Mouse (Mus musculus) intestine, postnatal 0 days (tissue): ENCODE measurements around the gene Irs3. TPM values are rescaled to one million over a fixed set of nuclear protein-coding genes. Genes with fewer than 3 reads are reported as not detected.

Experiments
- ATAC-seq: fragments of 200-750 bp; cut with Nextera tagmentation; 2 replicates; pipeline ENCODE4 v1.8.0; 2017; ENCODE audit warnings: mild to moderate bottlenecking, moderate TSS enrichment, moderate library complexity
- H3K27ac ChIP-seq: fragments of 300-500 bp; sonication (generic); 2 replicates; pipeline ENCODE4 v1.5.1; 2014; ENCODE audit warnings: mild to moderate bottlenecking, low read depth, low read length, moderate library complexity
- H3K27me3 ChIP-seq: fragments of 300-500 bp; sonication (generic); replicated peaks from 2 replicates; pipeline ENCODE4 v1.6.1; 2014; ENCODE audit warnings: low read length, mixed read lengths; ENCODE audit not compliant: control insufficient read depth, insufficient read depth
- H3K36me3 ChIP-seq: fragments of 300-500 bp; sonication (generic); 2 replicates; pipeline ENCODE4 v1.6.1; 2014; ENCODE audit warnings: mild to moderate bottlenecking, moderate library complexity; ENCODE audit not compliant: control insufficient read depth, insufficient read depth
- H3K4me1 ChIP-seq: fragments of 300-500 bp; sonication (generic); replicated peaks from 2 replicates; pipeline ENCODE4 v1.6.1; 2014; ENCODE audit warnings: antibody characterized with exemption, low read length, mixed read lengths; ENCODE audit not compliant: control insufficient read depth, insufficient read depth
- H3K4me2 ChIP-seq: fragments of 300-500 bp; sonication (generic); replicated peaks from 2 replicates; pipeline ENCODE4 v1.6.1; 2014; ENCODE audit warnings: low read depth, mild to moderate bottlenecking, moderate library complexity
- H3K4me3 ChIP-seq: fragments of 300-500 bp; sonication (generic); 2 replicates; pipeline ENCODE4 v1.5.1; 2014; ENCODE audit warnings: low read depth, low read length
- H3K9ac ChIP-seq: fragments of 300-500 bp; sonication (generic); 2 replicates; pipeline ENCODE4 v1.6.1; 2014; ENCODE audit warnings: mild to moderate bottlenecking, low read depth, low read length
- H3K9me3 ChIP-seq: fragments of 300-500 bp; sonication (generic); 2 replicates; pipeline ENCODE4 v1.6.1; 2016; ENCODE audit warnings: mixed run types; ENCODE audit not compliant: control insufficient read depth
- CTCF ChIP-seq: sonication (generic); IDR thresholded peaks from 2 replicates; pipeline ENCODE4 v1.5.1; 2016; ENCODE audit warnings: low read depth, mild to moderate bottlenecking, control low read depth, antibody characterized with exemption, moderate library complexity
- WGBS: fragments of 180-500 bp; shearing (Covaris S2); extraction: QIAGEN DNeasy Blood & Tissue Kit; methylation state at CpG from one replicate; pipeline ENCODE4 v1.1.7; 2014; 5-methylcytosine and 5-hydroxymethylcytosine counted together
- polyA plus RNA-seq: library from polyadenylated mRNA; unstranded; fragments of >200 nt; fragmentation: Nextera tagmentation; extraction: Ambion mirVana; gene quantifications from 2 replicates; pipeline ENCODE4 v1.2.1, GENCODE M21; 2015

The Irs3 gene
- polyA plus RNA-seq, 1 experiment from 2014 or later: 0.09 TPM

DNA sequence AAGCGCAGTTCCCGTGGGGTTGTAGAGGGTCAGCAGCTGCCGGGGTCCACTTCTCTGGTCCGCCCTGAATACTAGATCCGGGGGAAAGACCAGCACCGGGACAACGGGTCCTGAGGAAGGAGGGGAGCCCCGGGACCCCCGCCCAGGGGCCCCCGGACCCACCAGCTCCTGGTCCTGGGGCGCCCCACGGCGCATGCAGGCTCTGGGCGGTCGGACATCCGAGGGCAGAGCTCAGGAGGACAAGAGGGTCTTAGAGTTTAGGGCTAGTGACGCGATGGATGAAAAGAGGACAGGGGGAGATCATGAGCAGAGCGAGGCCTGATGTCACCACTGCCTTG lies 45.3 kb downstream of the Irs3 start:
- Histone ChIP-seq H3K27me3 (no peaks in the 10 kb centered on the region), H3K36me3 (peaks cover 8% of the 10 kb centered on the region), H3K4me2 (peak overlapping the region; percentile 99), H3K9me3 (no peaks in the 10 kb centered on the region), H3K27ac (peak overlapping the region; percentile 91), H3K4me1 (0 out of 2 replicates have a peak, but pooled peaks cover 7% of the 10 kb centered on the region), H3K9ac (peak overlapping the region; percentile 79), H3K4me3 (peak overlapping the region; percentile 73)
- WGBS: under 1% methylated on average over 19 of the region's 19 CpGs
- TF ChIP-seq CTCF: no peak
- peak; percentile 25 for ATAC-seq

DNA sequence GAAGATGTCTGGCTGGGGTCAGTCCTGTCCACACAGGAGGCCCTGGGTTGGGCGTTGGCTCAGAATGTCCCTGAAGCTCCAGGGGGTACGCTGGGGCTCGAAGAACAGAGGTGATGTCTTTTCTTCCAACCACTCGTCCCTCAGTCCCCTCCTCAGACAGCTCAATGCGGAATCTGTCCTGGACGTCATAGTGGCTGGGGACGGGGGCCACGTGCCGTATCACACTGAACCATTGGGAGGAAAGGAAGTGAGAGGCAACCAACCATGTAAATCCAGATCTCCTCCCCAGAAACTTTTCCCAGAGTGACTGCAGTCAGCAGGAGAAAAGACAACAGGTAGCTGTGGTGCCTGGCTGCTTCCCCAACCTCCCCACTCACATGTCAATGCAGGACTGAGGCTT lies 45.9 kb downstream of the Irs3 start:
- H3K4me3 ChIP-seq: peak overlapping the region; percentile 73
- no peak overlapping the region for H3K27ac ChIP-seq
- H3K9ac ChIP-seq: peak overlapping the region; percentile 79
- no peaks in the 10 kb centered on the region for H3K27me3 ChIP-seq
- TF ChIP-seq CTCF: no peak
- no peaks in the 10 kb centered on the region for H3K9me3 ChIP-seq
- H3K36me3 ChIP-seq: peaks cover 2% of the 10 kb centered on the region; the same call in 1 of the 2 replicates
- H3K4me2 ChIP-seq: peak overlapping the region; percentile 99
- ATAC-seq: no peak
- WGBS: 71% methylated on average over 9 of the region's 9 CpGs
- 0 out of 2 replicates have a peak, but pooled peaks cover 7% of the 10 kb centered on the region for H3K4me1 ChIP-seq

DNA sequence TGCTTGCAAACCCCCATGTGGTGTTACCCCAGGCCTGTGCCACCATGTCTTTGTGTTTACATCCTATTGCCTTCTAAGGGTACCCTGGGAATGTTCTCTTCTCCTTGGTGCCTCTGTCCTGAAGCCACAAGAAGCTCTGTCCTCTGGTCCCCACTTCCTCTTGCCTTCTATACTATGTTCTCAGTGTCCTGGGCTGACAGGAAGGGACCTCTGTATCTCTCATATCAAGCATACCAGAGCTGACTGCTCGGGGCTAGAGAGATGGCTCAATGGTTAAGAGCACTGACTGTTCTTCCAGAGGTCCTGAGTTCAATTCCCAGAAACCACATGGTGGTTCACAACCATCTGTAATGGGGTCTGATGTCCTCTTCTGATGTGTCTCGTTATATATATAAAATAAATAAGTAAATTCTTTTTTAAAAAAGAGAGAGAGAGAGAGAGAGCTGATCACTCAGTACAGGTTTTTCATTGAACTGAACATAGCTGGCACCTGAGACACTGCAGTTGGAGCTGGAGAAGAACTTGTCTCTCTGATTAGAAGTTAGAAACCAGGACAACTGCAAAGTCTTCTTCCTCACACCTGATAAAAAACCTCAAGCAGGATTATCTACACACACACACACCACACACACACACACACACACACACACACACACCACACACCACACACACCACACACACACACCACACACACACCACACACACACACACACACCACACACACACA lies 47.3 kb downstream of the Irs3 start:
- no peak for TF ChIP-seq CTCF
- Histone ChIP-seq H3K36me3 (peaks cover 2% of the 10 kb centered on the region; the same call in 1 of the 2 replicates), H3K27me3 (no peaks in the 10 kb centered on the region), H3K9ac (no peak overlapping the region), H3K4me3 (no peak overlapping the region), H3K4me2 (no peak overlapping the region), H3K9me3 (no peaks in the 10 kb centered on the region), H3K27ac (no peak overlapping the region), H3K4me1 (0 out of 2 replicates have a peak, but pooled peaks cover 7% of the 10 kb centered on the region)
- no peak for ATAC-seq
- WGBS: 79% methylated on average over 2 of the region's 2 CpGs

DNA sequence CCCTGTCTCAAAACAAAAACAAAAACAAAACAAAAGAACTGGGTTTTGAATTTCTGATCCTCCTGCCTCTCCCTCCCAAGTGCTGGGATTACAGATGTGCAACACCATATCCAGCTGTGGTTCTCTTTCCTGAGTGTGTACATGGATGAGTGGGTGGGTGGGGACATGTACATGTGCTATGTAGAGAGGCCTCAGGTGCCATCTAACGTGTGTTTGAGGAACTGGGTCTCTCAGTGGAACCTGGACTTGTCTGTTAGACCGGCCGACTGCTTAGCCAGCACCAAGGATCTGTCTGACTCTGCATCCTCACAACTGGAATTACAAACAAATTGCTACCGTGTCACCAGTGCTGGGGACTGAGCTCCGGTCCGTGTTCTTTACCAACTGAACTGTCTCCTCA lies 47.9 kb downstream of the Irs3 start:
- Histone ChIP-seq H3K9me3 (no peaks in the 10 kb centered on the region), H3K4me3 (no peak overlapping the region), H3K4me2 (no peak overlapping the region), H3K4me1 (0 out of 2 replicates have a peak, but pooled peaks cover 5% of the 10 kb centered on the region), H3K36me3 (peaks cover 2% of the 10 kb centered on the region; the same call in 1 of the 2 replicates), H3K27me3 (no peaks in the 10 kb centered on the region), H3K27ac (no peak overlapping the region), H3K9ac (no peak overlapping the region)
- no peak for ATAC-seq
- no peak for TF ChIP-seq CTCF
- 94% methylated on average over 6 of the region's 6 CpGs for WGBS

DNA sequence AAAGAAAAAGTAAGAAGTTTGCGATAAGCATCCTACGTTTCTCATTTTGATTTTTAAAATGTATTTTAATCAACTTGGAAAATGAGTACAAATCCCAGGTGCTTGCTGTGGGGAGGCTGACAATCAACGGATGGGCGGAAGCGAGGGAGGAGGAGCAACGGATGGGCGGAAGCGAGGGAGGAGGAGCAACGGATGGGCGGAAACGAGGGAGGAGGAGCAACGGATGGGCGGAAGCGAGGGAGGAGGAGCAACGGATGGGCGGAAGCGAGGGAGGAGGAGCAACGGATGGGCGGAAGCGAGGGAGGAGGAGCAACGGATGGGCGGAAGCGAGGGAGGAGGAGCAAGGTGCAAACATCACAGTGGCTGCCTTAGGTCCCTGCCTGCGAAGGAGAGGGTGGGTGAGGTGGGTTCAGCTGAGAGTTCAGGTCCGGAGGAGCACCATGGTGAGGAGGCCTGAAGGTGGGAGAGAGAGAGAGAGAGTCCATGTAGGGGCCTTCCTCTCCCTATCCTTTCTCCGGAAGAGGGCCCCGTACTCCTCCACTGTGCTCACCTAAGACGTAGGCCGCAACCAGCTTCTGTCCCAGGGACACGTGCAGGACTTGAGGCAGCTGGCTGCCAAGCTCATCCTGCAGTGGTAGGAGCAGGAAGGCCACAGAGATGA lies 48.8 kb downstream of the Irs3 start:
- Histone ChIP-seq H3K27me3 (no peaks in the 10 kb centered on the region), H3K36me3 (peaks cover 2% of the 10 kb centered on the region; the same call in 1 of the 2 replicates), H3K9me3 (no peaks in the 10 kb centered on the region), H3K4me1 (0 out of 2 replicates have a peak, but pooled peaks cover 3% of the 10 kb centered on the region), H3K4me3 (no peak overlapping the region), H3K4me2 (peak overlapping the region; percentile 45), H3K9ac (no peak overlapping the region), H3K27ac (peak overlapping the region; percentile 41; the same call in 1 of the 2 replicates)
- 39% methylated on average over 30 of the region's 30 CpGs for WGBS
- no peak for ATAC-seq
- TF ChIP-seq CTCF: no peak

DNA sequence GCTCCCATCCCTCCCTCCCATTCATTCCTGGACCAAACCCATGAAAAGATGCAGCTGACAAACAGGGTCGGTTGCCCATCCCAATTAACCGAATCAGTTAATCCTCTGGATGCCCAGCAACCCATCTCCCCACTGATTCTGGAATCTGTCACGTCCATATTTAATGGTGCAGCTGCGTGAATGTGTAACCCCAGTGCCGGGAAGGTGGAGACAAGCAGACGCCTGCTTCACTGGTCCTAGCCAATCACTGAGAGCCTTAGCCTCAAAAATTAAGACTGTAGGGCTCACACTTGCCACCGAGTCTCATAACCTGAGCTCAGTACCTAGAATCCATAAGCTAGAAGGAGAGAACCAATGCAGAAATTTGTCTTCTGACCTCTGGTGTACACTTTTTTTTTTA lies 49.6 kb downstream of the Irs3 start:
- Histone ChIP-seq H3K27ac (no peak overlapping the region), H3K4me1 (0 out of 2 replicates have a peak, but pooled peaks cover 3% of the 10 kb centered on the region), H3K4me2 (no peak overlapping the region), H3K4me3 (no peak overlapping the region), H3K27me3 (no peaks in the 10 kb centered on the region), H3K36me3 (peaks cover 2% of the 10 kb centered on the region; the same call in 1 of the 2 replicates), H3K9me3 (no peaks in the 10 kb centered on the region), H3K9ac (no peak overlapping the region)
- WGBS: 80% methylated on average over 7 of the region's 7 CpGs
- ATAC-seq: no peak
- TF ChIP-seq CTCF: no peak

Other genes with a start within 250 kb of the Irs3 start
- gene Zan, start 168.7 kb downstream of the Irs3 start, polyA plus RNA-seq: 0.35 and 0.42 TPM in 2 replicates
- 47.9 and 50.4 TPM in 2 replicates for gene Pop7, start 143.2 kb downstream of the Irs3 start, polyA plus RNA-seq
- gene Gigyf1, start 127.2 kb downstream of the Irs3 start, polyA plus RNA-seq: 4.7 and 6.4 TPM in 2 replicates
- gene Epo, start 112.5 kb downstream of the Irs3 start, polyA plus RNA-seq: not detected in 2 replicates
- gene Gnb2, start 112.2 kb downstream of the Irs3 start, polyA plus RNA-seq: 386 and 389 TPM in 2 replicates
- 2.1 and 2.9 TPM in 2 replicates for gene Actl6b, start 92.2 kb downstream of the Irs3 start, polyA plus RNA-seq
- 0.27 and 0.50 TPM in 2 replicates for gene Tfr2, start 75.9 kb downstream of the Irs3 start, polyA plus RNA-seq
- gene Mospd3, start 44.7 kb downstream of the Irs3 start, polyA plus RNA-seq: 35.3 and 38.0 TPM in 2 replicates
- 44.2 and 44.6 TPM in 2 replicates for gene Pcolce, start 31.9 kb downstream of the Irs3 start, polyA plus RNA-seq
- gene Fbxo24, start 16.7 kb downstream of the Irs3 start, polyA plus RNA-seq: 0.16 and 0.25 TPM in 2 replicates
- 31.5 and 31.6 TPM in 2 replicates for gene Lrch4, start 16.6 kb downstream of the Irs3 start, polyA plus RNA-seq
- gene Gm20605, start 16.5 kb downstream of the Irs3 start, polyA plus RNA-seq: 1.3 and 1.8 TPM in 2 replicates
- gene Sap25, start 4.4 kb downstream of the Irs3 start, polyA plus RNA-seq: 2.3 and 4.8 TPM in 2 replicates
- gene Agfg2, start 39.0 kb upstream of the Irs3 start, polyA plus RNA-seq: 16.8 and 19.0 TPM in 2 replicates
- gene Nyap1, start 95.9 kb upstream of the Irs3 start, polyA plus RNA-seq: 1.6 and 2.0 TPM in 2 replicates
- 111 and 119 TPM in 2 replicates for gene Tsc22d4, start 100.0 kb upstream of the Irs3 start, polyA plus RNA-seq
- gene Ppp1r35, start 133.1 kb upstream of the Irs3 start, polyA plus RNA-seq: 29.0 and 30.8 TPM in 2 replicates
- 10.3 and 10.8 TPM in 2 replicates for gene Mepce, start 141.9 kb upstream of the Irs3 start, polyA plus RNA-seq
- 3.3 and 3.5 TPM in 2 replicates for gene Zcwpw1, start 142.1 kb upstream of the Irs3 start, polyA plus RNA-seq
- gene Pilra, start 190.6 kb upstream of the Irs3 start, polyA plus RNA-seq: 2.4 and 3.0 TPM in 2 replicates
- gene Pilrb1, start 212.4 kb upstream of the Irs3 start, polyA plus RNA-seq: 3.5 and 4.3 TPM in 2 replicates
- 1.8 and 3.4 TPM in 2 replicates for gene Pilrb2, start 226.1 kb upstream of the Irs3 start, polyA plus RNA-seq